Mouse (Mus musculus): ENCODE measurements around the gene Nipa1. TPM values are rescaled to one million over a fixed set of nuclear protein-coding genes. Genes with fewer than 3 reads are reported as not detected.

Gene Nipa1
- polyA plus RNA-seq, 1 experiment: 2.3 TPM

- Histone ChIP-seq H3K9ac (ENCODE audit: low read depth, poor library complexity, severe bottlenecking) (no peak overlapping the region), H3K27ac (ENCODE audit: insufficient read depth, low read length) (no peak overlapping the region), H3K27me3 (ENCODE audit: control insufficient read depth, insufficient read depth, low read length, poor library complexity, severe bottlenecking) (no peaks in the 10 kb centered on the region), H3K4me3 (ENCODE audit: low read depth, low read length) (no peak overlapping the region), H3K36me3 (ENCODE audit: control insufficient read depth, insufficient read depth, low read length, poor library complexity, severe bottlenecking) (peaks cover 12% of the 10 kb centered on the region), H3K9me3 (replicated peaks; ENCODE audit: control insufficient read depth, insufficient read depth, low read length, poor library complexity, severe bottlenecking) (no peaks in the 10 kb centered on the region), H3K4me1 (ENCODE audit: control insufficient read depth, insufficient read depth, low read length) (peaks cover 2% of the 10 kb centered on the region)
- TF ChIP-seq CTCF (IDR thresholded peaks at IDR 0.05; ENCODE audit: low read depth, low read length): no peak
- TF ChIP-seq EP300 (IDR thresholded peaks at IDR 0.05; ENCODE audit: insufficient read depth, low read depth, low read length): no peak
Measured at GRCm38 (mm10) chr7:55935025-55935424, 84.7 kb downstream of the Nipa1 start.

GRCm38 (mm10) chr7:55928649-55929048 lies 91.1 kb downstream of the Nipa1 start:
- Histone ChIP-seq H3K9me3 (replicated peaks; ENCODE audit: control insufficient read depth, insufficient read depth, low read length, poor library complexity, severe bottlenecking) (no peaks in the 10 kb centered on the region), H3K27me3 (ENCODE audit: control insufficient read depth, insufficient read depth, low read length, poor library complexity, severe bottlenecking) (no peaks in the 10 kb centered on the region), H3K9ac (ENCODE audit: low read depth, poor library complexity, severe bottlenecking) (no peak overlapping the region), H3K4me3 (ENCODE audit: low read depth, low read length) (no peak overlapping the region), H3K4me1 (ENCODE audit: control insufficient read depth, insufficient read depth, low read length) (no peaks in the 10 kb centered on the region), H3K36me3 (ENCODE audit: control insufficient read depth, insufficient read depth, low read length, poor library complexity, severe bottlenecking) (peaks cover 35% of the 10 kb centered on the region), H3K27ac (ENCODE audit: insufficient read depth, low read length) (no peak overlapping the region)
- no peak for TF ChIP-seq CTCF (IDR thresholded peaks at IDR 0.05; ENCODE audit: low read depth, low read length)
- no peak for TF ChIP-seq POLR2A (IDR thresholded peaks at IDR 0.05; ENCODE audit: insufficient read depth, low read length)
- TF ChIP-seq EP300 (IDR thresholded peaks at IDR 0.05; ENCODE audit: insufficient read depth, low read depth, low read length): no peak

Other genes with a start within 250 kb of the Nipa1 start
- 26.9 and 27.2 TPM in 2 replicates for gene Tubgcp5, start 225.8 kb downstream of the Nipa1 start, polyA plus RNA-seq (2011; ENCODE audit: insufficient read depth, insufficient read length, low read depth, missing spikeins)
- 97.9 and 98.9 TPM in 2 replicates for gene Cyfip1, start 178.2 kb downstream of the Nipa1 start, polyA plus RNA-seq (2011; ENCODE audit: insufficient read depth, insufficient read length, low read depth, missing spikeins)
- 44.9 and 47.6 TPM in 2 replicates for gene Nipa2, start 57.5 kb downstream of the Nipa1 start, polyA plus RNA-seq (2011; ENCODE audit: insufficient read depth, insufficient read length, low read depth, missing spikeins)
- 43.4 and 56.1 TPM in 2 replicates for gene Herc2, start 30.2 kb upstream of the Nipa1 start, polyA plus RNA-seq (2011; ENCODE audit: insufficient read depth, insufficient read length, low read depth, missing spikeins)
- not detected in 2 replicates for gene Oca2, start 219.8 kb upstream of the Nipa1 start, polyA plus RNA-seq (2011; ENCODE audit: insufficient read depth, insufficient read length, low read depth, missing spikeins)

All from ES-Bruce4 (cell line).